ENCODE assay signal across 29 mouse cellular contexts in genomic region chr5:149196611-149197010, GRCm38 (mm10). TPM values are rescaled to one million over a fixed set of nuclear protein-coding genes. Genes with fewer than 3 reads are reported as not detected.
DNase-seq lines count a peak whose midpoint lies in the region; ATAC-seq and TF ChIP-seq lines count a peak whose summit lies in the region.
"Had no signal": no experiment of that assay in that cellular context is flagged by ENCODE, and none has a peak within 500 bp of the region (broad histone marks: within the 10 kb centered on the region; RNA-seq: fewer than 3 reads in every experiment).

No protein-coding gene starts in this region.

- H3K27me3 ChIP-seq in hindbrain, embryonic 14.5 days (ENCODE audit: control insufficient read depth, insufficient read depth, low read length) = no peaks in the 10 kb centered on the region
- H3K27me3 ChIP-seq in hindbrain, postnatal 0 days (ENCODE audit: insufficient read depth, low read length) = no peaks in the 10 kb centered on the region
- no peaks in the 10 kb centered on the region for H3K27me3 ChIP-seq in liver, adult 2 months (ENCODE audit: control insufficient read depth, insufficient read depth, low read length)
- H3K27me3 ChIP-seq in midbrain, embryonic 10.5 days (ENCODE audit: low read depth, poor library complexity, severe bottlenecking) = no peaks in the 10 kb centered on the region
- H3K27me3 ChIP-seq: CH12.LX; embryonic facial prominence, embryonic 12.5 days; heart, embryonic 15.5 days; kidney, embryonic 15.5 days; liver, embryonic 13.5 days; megakaryocyte, embryonic 14.5 days; midbrain, embryonic 15.5 days had no signal

- H3K4me1 ChIP-seq in hindbrain, embryonic 14.5 days (replicated peaks; ENCODE audit: control insufficient read depth, insufficient read depth, low read length) = peaks cover 19% of the 10 kb centered on the region; the same call in 1 of the 2 replicates
- no peaks in the 10 kb centered on the region for H3K4me1 ChIP-seq in hindbrain, postnatal 0 days (ENCODE audit: insufficient read depth, low read length)
- H3K4me1 ChIP-seq in liver, adult 2 months (ENCODE audit: control insufficient read depth, insufficient read depth, low read length) = peaks cover 25% of the 10 kb centered on the region
- peaks cover 22% of the 10 kb centered on the region for H3K4me1 ChIP-seq in midbrain, embryonic 10.5 days

- 0% methylated on average over 1 of the region's 1 CpGs for whole genome bisulfite sequencing in hindbrain, embryonic 14.5 days
- 0% methylated on average over 1 of the region's 1 CpGs for WGBS in hindbrain, postnatal 0 days
- WGBS in liver, adult 2 months = 3% methylated on average over 1 of the region's 1 CpGs
- WGBS in midbrain, embryonic 10.5 days = 0% methylated on average over 1 of the region's 1 CpGs

- H3K79me2 ChIP-seq in liver, adult 2 months (ENCODE audit: control insufficient read depth, insufficient read depth, low read length) = peaks cover 16% of the 10 kb centered on the region; the same call in 1 of the 2 replicates

- H3K4me2 ChIP-seq in hindbrain, embryonic 14.5 days (replicated peaks) = 0 out of 2 replicates have a peak overlapping the region, but pooled peaks have one; percentile 6
- H3K4me2 ChIP-seq in hindbrain, postnatal 0 days (ENCODE audit: low read depth, low read length) = no peak overlapping the region
- H3K4me2 ChIP-seq: embryonic facial prominence, embryonic 12.5 days; heart, embryonic 15.5 days; kidney, embryonic 15.5 days; liver, embryonic 13.5 days; lung, embryonic 14.5 days; midbrain, embryonic 15.5 days had no signal

- TF ChIP-seq CTCF in hindbrain, postnatal 0 days (IDR thresholded peaks at IDR 0.05; ENCODE audit: low read depth) = no peak
- TF ChIP-seq CTCF in liver, adult 2 months (IDR thresholded peaks at IDR 0.05; ENCODE audit: low read depth, low read length) = no peak

- peaks cover 66% of the 10 kb centered on the region for H3K36me3 ChIP-seq in hindbrain, embryonic 14.5 days (replicated peaks; ENCODE audit: control insufficient read depth, insufficient read depth)
- peaks cover 34% of the 10 kb centered on the region for H3K36me3 ChIP-seq in hindbrain, postnatal 0 days (ENCODE audit: insufficient read depth, low read length)
- H3K36me3 ChIP-seq in liver, adult 2 months (ENCODE audit: control insufficient read depth, insufficient read depth, low read length) = peaks cover 32% of the 10 kb centered on the region
- peaks cover 94% of the 10 kb centered on the region for H3K36me3 ChIP-seq in midbrain, embryonic 10.5 days

- TF ChIP-seq POLR2A in liver, adult 2 months (IDR thresholded peaks at IDR 0.05; ENCODE audit: extremely low read depth, insufficient read depth, low read length) = no peak

- no peak overlapping the region for H3K4me3 ChIP-seq in hindbrain, embryonic 14.5 days (replicated peaks; ENCODE audit: low read length)
- no peak overlapping the region for H3K4me3 ChIP-seq in hindbrain, postnatal 0 days (ENCODE audit: low read length)
- H3K4me3 ChIP-seq in liver, adult 2 months (ENCODE audit: insufficient read depth, low read depth, low read length) = no peak overlapping the region
- no peak overlapping the region for H3K4me3 ChIP-seq in midbrain, embryonic 10.5 days
- H3K4me3 ChIP-seq: embryonic facial prominence, embryonic 12.5 days; heart, embryonic 15.5 days; kidney, embryonic 15.5 days; left cerebral cortex, adult 2 months; liver, embryonic 13.5 days; midbrain, embryonic 15.5 days had no signal

- DNase-seq in hindbrain, embryonic 14.5 days (ENCODE audit: low spot score) = no peak
- no peak for DNase-seq in hindbrain, postnatal 0 days (ENCODE audit: low spot score)
- DNase-seq in liver, adult 2 months (ENCODE audit: extremely low read depth, low read depth, low spot score) = peak; percentile 85
- no peak for DNase-seq in liver
- peak; percentile 71 for DNase-seq in embryo, embryonic 10 days (ENCODE audit: low spot score)
- DNase-seq in mesoderm, embryonic 11.5 days (ENCODE audit: low read depth, low spot score) = peak; percentile 45
- no peak for DNase-seq in urinary bladder, postnatal 4 days (ENCODE audit: low spot score in 2 of 2)
- no peak for DNase-seq in midbrain, embryonic 10.5 days (ENCODE audit: low spot score)
- DNase-seq: adrenal gland, adult 8-10 months; cerebellum, adult 2 months; cerebellum, postnatal 36 days; forebrain, postnatal 0 days; gastrocnemius, postnatal 36 days; heart, postnatal 4 days; layer of hippocampus, adult 9-11 months; liver, embryonic 13.5 days; lung, embryonic 14.5 days; lung, postnatal 36 days; thymus, adult 18-20 months; thymus, postnatal 36 days had no signal

- H3K9ac ChIP-seq in hindbrain, embryonic 14.5 days = no peak overlapping the region
- no peak overlapping the region for H3K9ac ChIP-seq in hindbrain, postnatal 0 days (replicated peaks; ENCODE audit: low read length)
- H3K9ac ChIP-seq in liver, adult 2 months (ENCODE audit: low read depth, low read length) = no peak overlapping the region
- H3K9ac ChIP-seq: embryonic facial prominence, embryonic 12.5 days; forebrain, postnatal 0 days; heart, embryonic 15.5 days; kidney, embryonic 15.5 days; liver, embryonic 13.5 days; lung, embryonic 14.5 days; midbrain, embryonic 15.5 days had no signal

- H3K9me3 ChIP-seq in hindbrain, embryonic 14.5 days (ENCODE audit: control insufficient read depth, low read length) = no peaks in the 10 kb centered on the region
- no peaks in the 10 kb centered on the region for H3K9me3 ChIP-seq in hindbrain, postnatal 0 days (ENCODE audit: low read length)
- H3K9me3 ChIP-seq in midbrain, embryonic 10.5 days (replicated peaks) = no peaks in the 10 kb centered on the region
- H3K9me3 ChIP-seq: embryonic facial prominence, embryonic 12.5 days; G1E; heart, embryonic 15.5 days; kidney, embryonic 15.5 days; liver, embryonic 13.5 days; megakaryocyte, embryonic 14.5 days; midbrain, embryonic 15.5 days had no signal

- ATAC-seq in hindbrain, embryonic 14.5 days (ENCODE audit: low FRiP score) = no peak
- no peak for ATAC-seq in hindbrain, postnatal 0 days
- ATAC-seq: forebrain, postnatal 0 days; inflammation-experienced regulatory T-cells, adult 6 months; midbrain, embryonic 15.5 days had no signal

- H3K27ac ChIP-seq in hindbrain, embryonic 14.5 days = no peak overlapping the region
- H3K27ac ChIP-seq in hindbrain, postnatal 0 days = no peak overlapping the region
- H3K27ac ChIP-seq in liver, adult 2 months (replicated peaks; ENCODE audit: insufficient read depth, low read depth, low read length) = peak overlapping the region; percentile 44
- no peak overlapping the region for H3K27ac ChIP-seq in midbrain, embryonic 10.5 days (replicated peaks)
- H3K27ac ChIP-seq: embryonic facial prominence, embryonic 12.5 days; heart, embryonic 15.5 days; kidney, embryonic 15.5 days; left cerebral cortex, adult 2 months; liver, embryonic 13.5 days; midbrain, embryonic 15.5 days had no signal

RNA-seq across cellular contexts. Expression of gene Hmgb1, which starts 12.3 kb away (rescaled TPM):
- 708 and 792 TPM in 2 replicates for polyA plus RNA-seq in hindbrain, embryonic 14.5 days (2014; fragmentation: Nextera tagmentation; extraction: Ambion mirVana)
- total RNA-seq in hindbrain, postnatal 0 days (2014; rRNA removed) = 128 and 150 TPM in 2 replicates
- 757 and 786 TPM in 2 replicates for polyA plus RNA-seq in hindbrain, postnatal 0 days (2015; fragmentation: Nextera tagmentation; extraction: Ambion mirVana)
- total RNA-seq in liver, adult 2 months (2014; rRNA removed) = 106 and 131 TPM in 2 replicates
- 17.1 and 21.0 TPM in 2 replicates for polyA plus RNA-seq in liver, adult 2 months (2012; rRNA removed)
- 1,399 and 1,420 TPM in 2 replicates for polyA plus RNA-seq in midbrain, embryonic 10.5 days (2016; fragmentation: Nextera tagmentation; extraction: Ambion mirVana)

RNA-seq across cellular contexts. Expression of gene Uspl1, which starts 12.5 kb away (rescaled TPM):
- 65.7 and 67.0 TPM in 2 replicates for polyA plus RNA-seq in hindbrain, embryonic 14.5 days (2014; fragmentation: Nextera tagmentation; extraction: Ambion mirVana)
- 37.2 and 43.4 TPM in 2 replicates for total RNA-seq in hindbrain, postnatal 0 days (2014; rRNA removed)
- polyA plus RNA-seq in hindbrain, postnatal 0 days (2015; fragmentation: Nextera tagmentation; extraction: Ambion mirVana) = 42.8 and 44.7 TPM in 2 replicates
- total RNA-seq in liver, adult 2 months (2014; rRNA removed) = 17.0 and 17.1 TPM in 2 replicates
- polyA plus RNA-seq in liver, adult 2 months (2012; rRNA removed) = 4.8 and 6.2 TPM in 2 replicates
- polyA plus RNA-seq in midbrain, embryonic 10.5 days (2016; fragmentation: Nextera tagmentation; extraction: Ambion mirVana) = 71.6 and 73.8 TPM in 2 replicates

Comparison
In these comparisons a context has a peak if more than half of its experiments do, and no peak if none do; other contexts are left out.
1. DNase-seq: peak in liver, adult 2 months (single experiment), embryo, embryonic 10 days (single experiment) and mesoderm, embryonic 11.5 days (single experiment); none in hindbrain, embryonic 14.5 days (single experiment), hindbrain, postnatal 0 days (single experiment), liver (single experiment), urinary bladder, postnatal 4 days (0 of 2) and midbrain, embryonic 10.5 days (single experiment).
2. RNA of gene Hmgb1, which starts 12.3 kb away (polyA plus RNA-seq): 1,399 to 1,420 TPM in midbrain, embryonic 10.5 days, 708 to 792 TPM in hindbrain, embryonic 14.5 days and 757 to 786 TPM in hindbrain, postnatal 0 days; 17.1 to 21.0 TPM in liver, adult 2 months; every median in the first group is over 10 times any median in the second.